ENCODE assay signal across 37 mouse cellular contexts in genomic region chr1:155717301-155717700, GRCm38 (mm10). TPM values are rescaled to one million over a fixed set of nuclear protein-coding genes. Genes with fewer than 3 reads are reported as not detected.
"Had no signal": no experiment of that assay in that cellular context is flagged by ENCODE, and none has a peak within 500 bp of the region (broad histone marks: within the 10 kb centered on the region; RNA-seq: fewer than 3 reads in every experiment).

No protein-coding gene starts in this region.

- H3K4me1 ChIP-seq: heart, embryonic 13.5 days; limb, embryonic 15.5 days; liver, embryonic 12.5 days had no signal

- ATAC-seq: hindbrain, postnatal 0 days; intestine, embryonic 16.5 days; liver, embryonic 12.5 days had no signal

- DNase-seq: gastrocnemius, postnatal 14 days; gastrocnemius, postnatal 36 days; heart, adult 2 months; heart, postnatal 14 days; heart, postnatal 36 days; kidney, adult 11 months; kidney, adult 8-10 months; kidney, postnatal 10 days; kidney, postnatal 25 days; layer of hippocampus, adult 9-11 months; layer of hippocampus, postnatal 36 days; left cerebral cortex, postnatal 4 days had no signal

- H3K4me3 ChIP-seq: heart, adult 2 months; heart, embryonic 13.5 days; heart, embryonic 15.5 days; hindbrain, embryonic 13.5 days; hindbrain, embryonic 15.5 days; limb, embryonic 13.5 days; limb, embryonic 15.5 days; liver, embryonic 12.5 days had no signal

- H3K9ac ChIP-seq: heart, embryonic 13.5 days; heart, embryonic 15.5 days; hindbrain, embryonic 13.5 days; hindbrain, embryonic 15.5 days; limb, embryonic 13.5 days; limb, embryonic 15.5 days; liver, embryonic 12.5 days; liver, embryonic 14.5 days had no signal

- H3K9me3 ChIP-seq: heart, embryonic 13.5 days; heart, embryonic 15.5 days; hindbrain, embryonic 13.5 days; hindbrain, embryonic 15.5 days; limb, embryonic 13.5 days; limb, embryonic 15.5 days; liver, embryonic 12.5 days had no signal

- H3K36me3 ChIP-seq: heart, embryonic 13.5 days; heart, embryonic 15.5 days; hindbrain, embryonic 13.5 days; hindbrain, embryonic 15.5 days; limb, embryonic 13.5 days; limb, embryonic 15.5 days; liver, embryonic 12.5 days had no signal

- H3K4me2 ChIP-seq: heart, embryonic 11.5 days; heart, embryonic 13.5 days; heart, embryonic 15.5 days; hindbrain, embryonic 13.5 days; hindbrain, embryonic 15.5 days; limb, embryonic 13.5 days; limb, embryonic 15.5 days; liver, embryonic 12.5 days had no signal

- H3K27ac ChIP-seq: heart, adult 2 months; heart, embryonic 13.5 days; heart, embryonic 15.5 days; hindbrain, embryonic 13.5 days; hindbrain, embryonic 15.5 days; hindbrain, postnatal 0 days; limb, embryonic 13.5 days; limb, embryonic 15.5 days; liver, embryonic 12.5 days; liver, embryonic 14.5 days had no signal

RNA-seq across cellular contexts. Expression of gene Lhx4, which starts 34.2 kb away (rescaled TPM):
- total RNA-seq: gastrocnemius, adult 18-20 months; gastrocnemius, adult 8-10 months; gastrocnemius, postnatal 14 days; gastrocnemius, postnatal 36 days; heart, adult 2 months; heart, postnatal 14 days; heart, postnatal 36 days; hematopoietic stem cell, adult 5-6 weeks; layer of hippocampus, adult 18-20 months; layer of hippocampus, postnatal 14 days; layer of hippocampus, postnatal 36 days; left cerebral cortex, adult 18-20 months; left cerebral cortex, adult 8-10 months; left cerebral cortex, postnatal 25 days; liver, adult 2 months had no signal
- polyA plus RNA-seq: heart, adult 2 months; heart, embryonic 11.5 days; heart, embryonic 13.5 days; heart, embryonic 15.5 days; heart, postnatal 0 days; kidney, embryonic 16.5 days; large intestine, adult 2 months; limb, embryonic 11.5 days; liver, adult 2 months; liver, embryonic 12.5 days; liver, embryonic 14.5 days; liver, embryonic 16.5 days had no signal
